Mouse (Mus musculus): Measurements from ENCODE around the gene C1qtnf5. TPM values are rescaled to one million over a fixed set of nuclear protein-coding genes. Genes with fewer than 3 reads are reported as not detected.

Gene C1qtnf5
- polyA plus RNA-seq, 1 experiment from 2014 or later = 9.8 TPM

DNA sequence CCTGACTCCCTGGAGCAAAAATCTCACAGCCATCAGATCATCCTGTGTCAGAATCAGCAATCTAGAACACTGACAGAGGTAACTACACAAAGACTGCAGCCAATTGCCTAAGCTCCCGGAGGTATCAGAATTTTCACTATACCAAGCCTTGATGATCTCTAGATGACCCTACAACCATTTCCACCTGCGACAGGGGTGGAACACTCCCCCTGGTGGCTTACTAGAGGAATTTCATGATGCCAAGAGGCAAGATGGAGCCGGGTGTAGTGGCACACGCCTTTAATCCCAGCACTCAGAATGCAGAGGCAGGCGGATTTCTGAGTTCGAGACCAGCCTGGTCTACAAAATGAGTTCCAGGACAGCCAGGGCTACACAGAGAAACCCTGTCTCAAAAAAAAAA is 17.3 kb downstream of the C1qtnf5 start:
- Histone ChIP-seq H3K9me3 (ENCODE audit: low read length) (no peaks in the 10 kb centered on the region), H3K27me3 (replicated peaks; ENCODE audit: insufficient read depth, low read length) (no peaks in the 10 kb centered on the region), H3K4me3 (ENCODE audit: low read depth, low read length) (no peak overlapping the region), H3K9ac (replicated peaks; ENCODE audit: low read depth) (no peak overlapping the region), H3K27ac (ENCODE audit: low read length) (no peak overlapping the region), H3K36me3 (ENCODE audit: insufficient read depth, low read length) (no peaks in the 10 kb centered on the region), H3K4me1 (ENCODE audit: insufficient read depth, low read depth, low read length) (peaks cover 7% of the 10 kb centered on the region), H3K4me2 (replicated peaks; ENCODE audit: low read depth, low read length) (no peak overlapping the region)
- no peak for DNase-seq (ENCODE audit: low spot score)
- ATAC-seq = no peak
- WGBS = 68% methylated on average over 6 of the region's 6 CpGs
- TF ChIP-seq CTCF (IDR thresholded peaks at IDR 0.05) (peak; percentile 72), EP300 (IDR thresholded peaks at IDR 0.05) (no peak)

DNA sequence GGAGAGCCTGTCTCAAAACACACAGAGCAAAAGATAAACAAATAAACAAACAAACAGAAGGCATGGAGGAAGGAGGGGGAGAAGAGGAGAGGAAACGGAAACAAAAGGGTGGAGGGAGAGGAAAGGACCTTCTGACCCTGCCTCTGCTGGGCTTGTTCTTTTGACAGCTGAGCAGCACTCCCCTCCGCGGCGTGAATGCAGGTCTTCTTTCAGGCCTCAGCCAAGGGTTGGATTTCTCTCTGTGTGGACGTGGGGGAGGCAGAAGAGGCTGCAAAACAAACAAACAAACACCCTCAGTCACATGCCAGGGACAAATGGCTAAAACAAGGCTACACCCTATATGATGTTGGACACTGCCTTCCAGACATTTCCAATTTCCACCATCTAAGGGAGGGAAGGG is 18.0 kb downstream of the C1qtnf5 start:
- no peaks in the 10 kb centered on the region for H3K27me3 ChIP-seq (replicated peaks; ENCODE audit: insufficient read depth, low read length)
- H3K9me3 ChIP-seq (ENCODE audit: low read length) = no peaks in the 10 kb centered on the region
- DNase-seq (ENCODE audit: low spot score) (no peak), ATAC-seq (no peak)
- no peaks in the 10 kb centered on the region for H3K36me3 ChIP-seq (ENCODE audit: insufficient read depth, low read length)
- no peak overlapping the region for H3K27ac ChIP-seq (ENCODE audit: low read length)
- 39% methylated on average over 5 of the region's 5 CpGs for WGBS
- H3K4me1 ChIP-seq (ENCODE audit: insufficient read depth, low read depth, low read length) = peaks cover 12% of the 10 kb centered on the region
- TF ChIP-seq CTCF (IDR thresholded peaks at IDR 0.05) (no peak), EP300 (IDR thresholded peaks at IDR 0.05) (no peak)
- no peak overlapping the region for H3K4me3 ChIP-seq (ENCODE audit: low read depth, low read length)
- H3K4me2 ChIP-seq (replicated peaks; ENCODE audit: low read depth, low read length) = no peak overlapping the region
- H3K9ac ChIP-seq (replicated peaks; ENCODE audit: low read depth) = no peak overlapping the region

GRCm38 (mm10) chr9:44125546-44126428 is 18.7 kb downstream of the C1qtnf5 start:
- ATAC-seq (peak; percentile 13; the same call in 1 of the 2 replicates), DNase-seq (ENCODE audit: low spot score) (peak; percentile 92)
- H3K4me3 ChIP-seq (ENCODE audit: low read depth, low read length) = no peak overlapping the region
- no peaks in the 10 kb centered on the region for H3K27me3 ChIP-seq (replicated peaks; ENCODE audit: insufficient read depth, low read length)
- TF ChIP-seq CTCF (IDR thresholded peaks at IDR 0.05) (peak; percentile 93), EP300 (IDR thresholded peaks at IDR 0.05) (no peak)
- H3K4me1 ChIP-seq (ENCODE audit: insufficient read depth, low read depth, low read length) = peaks cover 12% of the 10 kb centered on the region; the same call in 1 of the 2 replicates
- WGBS = 24% methylated on average over 18 of the region's 18 CpGs
- 0 out of 2 replicates have a peak overlapping the region, but pooled peaks have one; percentile 11 for H3K4me2 ChIP-seq (replicated peaks; ENCODE audit: low read depth, low read length)
- no peak overlapping the region for H3K9ac ChIP-seq (replicated peaks; ENCODE audit: low read depth)
- no peaks in the 10 kb centered on the region for H3K9me3 ChIP-seq (ENCODE audit: low read length)
- no peaks in the 10 kb centered on the region for H3K36me3 ChIP-seq (ENCODE audit: insufficient read depth, low read length)
- H3K27ac ChIP-seq (ENCODE audit: low read length) = peak overlapping the region; percentile 52

DNA sequence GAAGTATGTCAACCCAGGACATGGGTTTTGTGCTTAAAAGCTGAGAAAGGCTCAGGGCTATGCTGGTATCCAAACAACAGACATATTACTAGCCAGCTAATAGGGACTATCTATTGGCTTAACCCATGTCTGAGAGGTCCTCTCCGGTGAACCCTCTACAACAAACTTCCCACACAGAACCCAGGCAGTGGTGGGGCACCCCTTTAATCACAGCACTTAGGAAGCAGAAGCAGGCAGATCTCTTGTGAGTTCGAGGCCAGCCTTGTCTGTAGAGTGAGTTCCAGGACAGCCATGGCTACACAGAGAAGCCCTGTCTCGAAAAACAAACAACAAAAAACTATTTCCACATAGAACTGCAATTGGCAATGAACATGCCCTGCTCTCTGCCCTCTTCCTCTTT is 19.7 kb downstream of the C1qtnf5 start:
- H3K4me1 ChIP-seq (ENCODE audit: insufficient read depth, low read depth, low read length) = peaks cover 12% of the 10 kb centered on the region; the same call in 1 of the 2 replicates

GRCm38 (mm10) chr9:44127351-44127801 is 20.3 kb downstream of the C1qtnf5 start:
- no peaks in the 10 kb centered on the region for H3K27me3 ChIP-seq (replicated peaks; ENCODE audit: insufficient read depth, low read length)
- H3K4me1 ChIP-seq (ENCODE audit: insufficient read depth, low read depth, low read length) = peaks cover 12% of the 10 kb centered on the region; the same call in 1 of the 2 replicates
- TF ChIP-seq CTCF (IDR thresholded peaks at IDR 0.05) (no peak), EP300 (IDR thresholded peaks at IDR 0.05) (peak; percentile 17; the same call in 1 of the 2 replicates)
- no peaks in the 10 kb centered on the region for H3K36me3 ChIP-seq (ENCODE audit: insufficient read depth, low read length)
- ATAC-seq (no peak), DNase-seq (ENCODE audit: low spot score) (peak; percentile 48)
- H3K27ac ChIP-seq (ENCODE audit: low read length) = peak overlapping the region; percentile 62
- no peak overlapping the region for H3K4me3 ChIP-seq (ENCODE audit: low read depth, low read length)
- H3K9ac ChIP-seq (replicated peaks; ENCODE audit: low read depth) = no peak overlapping the region
- 24% methylated on average over 3 of the region's 3 CpGs for WGBS
- H3K4me2 ChIP-seq (replicated peaks; ENCODE audit: low read depth, low read length) = no peak overlapping the region
- no peaks in the 10 kb centered on the region for H3K9me3 ChIP-seq (ENCODE audit: low read length)

More for the DNA sequence above, 19.7 kb downstream of the C1qtnf5 start:
- H3K27ac ChIP-seq (ENCODE audit: low read length) = peak overlapping the region; percentile 52
- WGBS = 68% methylated on average over 3 of the region's 3 CpGs
- no peaks in the 10 kb centered on the region for H3K9me3 ChIP-seq (ENCODE audit: low read length)
- 0 out of 2 replicates have a peak overlapping the region, but pooled peaks have one; percentile 11 for H3K4me2 ChIP-seq (replicated peaks; ENCODE audit: low read depth, low read length)
- no peaks in the 10 kb centered on the region for H3K27me3 ChIP-seq (replicated peaks; ENCODE audit: insufficient read depth, low read length)
- H3K36me3 ChIP-seq (ENCODE audit: insufficient read depth, low read length) = no peaks in the 10 kb centered on the region
- TF ChIP-seq CTCF (IDR thresholded peaks at IDR 0.05) (no peak), EP300 (IDR thresholded peaks at IDR 0.05) (no peak)
- H3K9ac ChIP-seq (replicated peaks; ENCODE audit: low read depth) = no peak overlapping the region
- no peak for DNase-seq (ENCODE audit: low spot score)
- H3K4me3 ChIP-seq (ENCODE audit: low read depth, low read length) = no peak overlapping the region
- no peak for ATAC-seq

GRCm38 (mm10) chr9:44129633-44130032 is 22.6 kb downstream of the C1qtnf5 start:
- peaks cover 16% of the 10 kb centered on the region; the same call in 1 of the 2 replicates for H3K4me1 ChIP-seq (ENCODE audit: insufficient read depth, low read depth, low read length)
- H3K27ac ChIP-seq (ENCODE audit: low read length) = peak overlapping the region; percentile 90
- H3K9ac ChIP-seq (replicated peaks; ENCODE audit: low read depth) = peak overlapping the region; percentile 37; the same call in 1 of the 2 replicates
- ATAC-seq = peak; percentile 54
- H3K9me3 ChIP-seq (ENCODE audit: low read length) = no peaks in the 10 kb centered on the region
- 4% methylated on average over 9 of the region's 9 CpGs for WGBS
- peak overlapping the region; percentile 33 for H3K4me3 ChIP-seq (ENCODE audit: low read depth, low read length)
- TF ChIP-seq CTCF (IDR thresholded peaks at IDR 0.05) (no peak), EP300 (IDR thresholded peaks at IDR 0.05) (peak; percentile 63)
- H3K4me2 ChIP-seq (replicated peaks; ENCODE audit: low read depth, low read length) = peak overlapping the region; percentile 56
- peak; percentile 67 for DNase-seq (ENCODE audit: low spot score)
- H3K27me3 ChIP-seq (replicated peaks; ENCODE audit: insufficient read depth, low read length) = 0 out of 2 replicates have a peak, but pooled peaks cover 4% of the 10 kb centered on the region
- no peaks in the 10 kb centered on the region for H3K36me3 ChIP-seq (ENCODE audit: insufficient read depth, low read length)

Measured in lung, postnatal 0 days (tissue).